Mouse (Mus musculus) liver, adult 2 months (tissue): ENCODE data around the gene Slc16a3.

ENCODE experiments used
- CTCF ChIP-seq: fragments of 200-500 bp; IDR thresholded peaks from 2 replicates; pipeline ENCODE4 v1.5.1; 2011; ENCODE audit warnings: low read depth, low read length, control low read depth
- POLR2A ChIP-seq: fragments of 200-500 bp; IDR thresholded peaks from 2 replicates; pipeline ENCODE4 v1.6.1; 2011; ENCODE audit warnings: low read length, control low read depth; ENCODE audit not compliant: insufficient read depth; ENCODE audit errors: extremely low read depth

GRCm38 (mm10) chr11:120959564-120959963 lies 11.3 kb downstream of the Slc16a3 start:
- TF ChIP-seq POLR2A (no peak), CTCF (no peak)
